Mouse (Mus musculus): ENCODE data around the gene Mrpl24. TPM values are rescaled to one million over a fixed set of nuclear protein-coding genes. Genes with fewer than 3 reads are reported as not detected.
"Not testable (repeated sequence)": the region's sequence is repeated elsewhere in the genome, so short reads cannot be mapped to it uniquely, and the experiment has no call there.

The Mrpl24 gene
- polyA plus RNA-seq, 1 experiment from 2014 or later: 78.3 TPM

GRCm38 (mm10) chr3:87901036-87901624 lies 18.2 kb upstream of the Mrpl24 start:
- DNase-seq (ENCODE audit: low spot score): no peak
- WGBS: 65% methylated on average over 1 of the region's 1 CpGs
- H3K4me3 ChIP-seq: peak overlapping the region; percentile 3; the same call in 1 of the 2 replicates
- H3K9me3 ChIP-seq (replicated peaks): no peaks in the 10 kb centered on the region
- H3K4me1 ChIP-seq: peaks cover 8% of the 10 kb centered on the region; the same call in 1 of the 2 replicates
- peak overlapping the region; percentile 55 for H3K27ac ChIP-seq (replicated peaks)
- H3K36me3 ChIP-seq: no peaks in the 10 kb centered on the region
- no peaks in the 10 kb centered on the region for H3K27me3 ChIP-seq (ENCODE audit: low read depth, poor library complexity, severe bottlenecking)

GRCm38 (mm10) chr3:87901959-87902358 lies 17.3 kb upstream of the Mrpl24 start:
- not testable (repeated sequence) for H3K4me1 ChIP-seq; H3K27me3 ChIP-seq (ENCODE audit: low read depth, poor library complexity, severe bottlenecking); DNase-seq (ENCODE audit: low spot score); H3K27ac ChIP-seq (replicated peaks); H3K4me3 ChIP-seq; H3K9me3 ChIP-seq (replicated peaks); H3K36me3 ChIP-seq
- 78% methylated on average over 6 of the region's 6 CpGs for WGBS

GRCm38 (mm10) chr3:87903821-87904220 lies 15.5 kb upstream of the Mrpl24 start:
- Histone ChIP-seq H3K4me3 (no peak overlapping the region), H3K36me3 (no peaks in the 10 kb centered on the region), H3K27me3 (ENCODE audit: low read depth, poor library complexity, severe bottlenecking) (no peaks in the 10 kb centered on the region), H3K9me3 (replicated peaks) (no peaks in the 10 kb centered on the region), H3K27ac (replicated peaks) (0 out of 2 replicates have a peak overlapping the region, but pooled peaks have one; percentile 38), H3K4me1 (peaks cover 27% of the 10 kb centered on the region)
- DNase-seq (ENCODE audit: low spot score): no peak
- 55% methylated on average over 5 of the region's 5 CpGs for WGBS

- H3K4me1 ChIP-seq: peaks cover 49% of the 10 kb centered on the region
- H3K27ac ChIP-seq (replicated peaks): peak within 1 kb of the TSS; percentile 96
- DNase-seq (ENCODE audit: low spot score): peak; percentile 97
- 1% methylated on average over 56 of the region's 57 CpGs for WGBS
- no peaks in the 10 kb centered on the region for H3K27me3 ChIP-seq (ENCODE audit: low read depth, poor library complexity, severe bottlenecking)
- H3K4me3 ChIP-seq: peak within 1 kb of the TSS; percentile 80
- no peaks in the 10 kb centered on the region; the same call in 1 of the 2 replicates for H3K36me3 ChIP-seq
- no peaks in the 10 kb centered on the region for H3K9me3 ChIP-seq (replicated peaks)
Observed at GRCm38 (mm10) chr3:87905880-87906485, 13.3 kb upstream of the Mrpl24 start, which contains the start of gene Hdgf. Gene Hdgf, plus strand, starts transcription at chr3:87906321.

- Histone ChIP-seq H3K36me3 (no peaks in the 10 kb centered on the region; the same call in 1 of the 2 replicates), H3K27ac (replicated peaks) (peak overlapping the region; percentile 96), H3K27me3 (ENCODE audit: low read depth, poor library complexity, severe bottlenecking) (no peaks in the 10 kb centered on the region), H3K4me3 (peak overlapping the region; percentile 80), H3K4me1 (peaks cover 55% of the 10 kb centered on the region), H3K9me3 (replicated peaks) (no peaks in the 10 kb centered on the region)
- WGBS: under 1% methylated on average over 44 of the region's 47 CpGs
- peak; percentile 63 for DNase-seq (ENCODE audit: low spot score)
Observed at GRCm38 (mm10) chr3:87906601-87906980, 12.7 kb upstream of the Mrpl24 start.

GRCm38 (mm10) chr3:87906981-87907857 lies 12.1 kb upstream of the Mrpl24 start:
- under 1% methylated on average over 27 of the region's 27 CpGs for WGBS
- DNase-seq (ENCODE audit: low spot score): peak; percentile 47
- Histone ChIP-seq H3K4me3 (peak overlapping the region; percentile 80), H3K27ac (replicated peaks) (peak overlapping the region; percentile 96), H3K36me3 (no peaks in the 10 kb centered on the region; the same call in 1 of the 2 replicates), H3K4me1 (peaks cover 61% of the 10 kb centered on the region), H3K27me3 (ENCODE audit: low read depth, poor library complexity, severe bottlenecking) (no peaks in the 10 kb centered on the region), H3K9me3 (replicated peaks) (no peaks in the 10 kb centered on the region)

GRCm38 (mm10) chr3:87907906-87908305 lies 11.4 kb upstream of the Mrpl24 start:
- H3K27ac ChIP-seq (replicated peaks): peak overlapping the region; percentile 96
- 10% methylated on average over 1 of the region's 1 CpGs for WGBS
- H3K36me3 ChIP-seq: peaks cover 4% of the 10 kb centered on the region
- H3K4me1 ChIP-seq: peaks cover 67% of the 10 kb centered on the region
- peak overlapping the region; percentile 80 for H3K4me3 ChIP-seq
- H3K27me3 ChIP-seq (ENCODE audit: low read depth, poor library complexity, severe bottlenecking): no peaks in the 10 kb centered on the region
- DNase-seq (ENCODE audit: low spot score): no peak
- no peaks in the 10 kb centered on the region for H3K9me3 ChIP-seq (replicated peaks)

GRCm38 (mm10) chr3:87909381-87909780 lies 9.9 kb upstream of the Mrpl24 start:
- Histone ChIP-seq H3K4me1 (peaks cover 65% of the 10 kb centered on the region), H3K9me3 (replicated peaks) (no peaks in the 10 kb centered on the region), H3K27me3 (ENCODE audit: low read depth, poor library complexity, severe bottlenecking) (no peaks in the 10 kb centered on the region), H3K27ac (replicated peaks) (peak overlapping the region; percentile 90), H3K36me3 (peaks cover 19% of the 10 kb centered on the region), H3K4me3 (peak overlapping the region; percentile 80)
- 85% methylated on average over 2 of the region's 2 CpGs for WGBS
- DNase-seq (ENCODE audit: low spot score): no peak

- H3K9me3 ChIP-seq (replicated peaks): no peaks in the 10 kb centered on the region
- 2% methylated on average over 4 of the region's 4 CpGs for WGBS
- DNase-seq (ENCODE audit: low spot score): no peak
- peak overlapping the region; percentile 90 for H3K27ac ChIP-seq (replicated peaks)
- H3K27me3 ChIP-seq (ENCODE audit: low read depth, poor library complexity, severe bottlenecking): no peaks in the 10 kb centered on the region
- peaks cover 24% of the 10 kb centered on the region for H3K36me3 ChIP-seq
- peaks cover 65% of the 10 kb centered on the region for H3K4me1 ChIP-seq
- peak overlapping the region; percentile 80 for H3K4me3 ChIP-seq
Observed at GRCm38 (mm10) chr3:87909874-87910273, 9.4 kb upstream of the Mrpl24 start.

GRCm38 (mm10) chr3:87910573-87911141 lies 8.6 kb upstream of the Mrpl24 start:
- H3K4me1 ChIP-seq: peaks cover 64% of the 10 kb centered on the region
- 4% methylated on average over 12 of the region's 12 CpGs for WGBS

DNA sequence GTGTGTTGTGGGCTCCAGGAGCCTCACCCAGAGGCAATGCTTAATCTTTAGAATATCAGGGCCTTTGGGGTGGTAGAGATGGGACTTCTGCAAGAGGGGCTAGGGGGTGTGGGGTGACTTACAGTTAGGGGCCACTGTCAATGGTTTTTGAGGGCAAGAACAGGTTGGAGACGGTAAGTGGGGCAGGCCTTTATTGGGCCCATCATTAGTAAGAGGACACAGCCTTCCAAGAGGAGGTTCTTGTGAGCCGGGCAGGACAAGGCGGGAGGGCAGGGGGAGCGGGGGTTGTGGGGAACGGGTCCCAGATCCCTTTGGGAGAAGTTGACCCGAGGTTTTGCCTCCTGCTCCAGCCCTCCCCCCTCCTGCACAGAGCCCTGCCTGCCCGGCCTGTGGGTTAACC lies 5.8 kb upstream of the Mrpl24 start:
- Histone ChIP-seq H3K9me3 (replicated peaks) (no peaks in the 10 kb centered on the region), H3K4me3 (no peak overlapping the region), H3K4me1 (peaks cover 44% of the 10 kb centered on the region), H3K27ac (replicated peaks) (no peak overlapping the region), H3K27me3 (ENCODE audit: low read depth, poor library complexity, severe bottlenecking) (no peaks in the 10 kb centered on the region), H3K36me3 (peaks cover 53% of the 10 kb centered on the region)
- 86% methylated on average over 7 of the region's 7 CpGs for WGBS
- DNase-seq (ENCODE audit: low spot score): no peak

More at GRCm38 (mm10) chr3:87910573-87911141, 8.6 kb upstream of the Mrpl24 start:
- Histone ChIP-seq H3K27me3 (ENCODE audit: low read depth, poor library complexity, severe bottlenecking) (no peaks in the 10 kb centered on the region), H3K9me3 (replicated peaks) (no peaks in the 10 kb centered on the region), H3K36me3 (peaks cover 32% of the 10 kb centered on the region), H3K4me3 (peak overlapping the region; percentile 80), H3K27ac (replicated peaks) (peak overlapping the region; percentile 90)
- peak; percentile 85 for DNase-seq (ENCODE audit: low spot score)

DNA sequence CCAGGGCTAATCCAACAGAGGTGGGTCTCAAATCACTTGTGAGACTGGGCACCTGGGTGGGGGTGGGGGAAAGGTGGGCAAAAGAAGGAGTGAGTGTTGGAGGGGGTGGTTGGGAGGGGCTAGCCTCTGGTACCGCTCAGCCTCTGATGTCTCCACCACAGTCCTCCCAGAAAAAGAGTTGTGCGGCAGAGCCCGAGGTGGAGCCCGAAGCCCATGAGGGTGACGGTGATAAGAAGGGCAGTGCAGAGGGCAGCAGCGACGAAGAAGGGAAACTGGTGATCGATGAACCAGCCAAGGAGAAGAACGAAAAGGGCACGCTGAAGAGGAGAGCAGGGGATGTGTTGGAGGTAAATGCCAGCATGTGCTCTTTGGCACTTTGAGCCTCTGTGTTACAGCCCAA lies 5.4 kb upstream of the Mrpl24 start:
- DNase-seq (ENCODE audit: low spot score): no peak
- Histone ChIP-seq H3K27me3 (ENCODE audit: low read depth, poor library complexity, severe bottlenecking) (no peaks in the 10 kb centered on the region), H3K4me3 (no peak overlapping the region), H3K4me1 (peaks cover 40% of the 10 kb centered on the region), H3K9me3 (replicated peaks) (no peaks in the 10 kb centered on the region), H3K27ac (replicated peaks) (no peak overlapping the region), H3K36me3 (peaks cover 53% of the 10 kb centered on the region)
- WGBS: 95% methylated on average over 10 of the region's 10 CpGs

All from midbrain, embryonic 10.5 days (tissue).